Mouse (Mus musculus): ENCODE measurements at regions not wholly inside any gene's neighbourhood (a gene's known extent, or its start where the extent isn't known, plus 50 kb on each side); places are given as distances from the start of the nearest gene placed in this dataset.

DNA sequence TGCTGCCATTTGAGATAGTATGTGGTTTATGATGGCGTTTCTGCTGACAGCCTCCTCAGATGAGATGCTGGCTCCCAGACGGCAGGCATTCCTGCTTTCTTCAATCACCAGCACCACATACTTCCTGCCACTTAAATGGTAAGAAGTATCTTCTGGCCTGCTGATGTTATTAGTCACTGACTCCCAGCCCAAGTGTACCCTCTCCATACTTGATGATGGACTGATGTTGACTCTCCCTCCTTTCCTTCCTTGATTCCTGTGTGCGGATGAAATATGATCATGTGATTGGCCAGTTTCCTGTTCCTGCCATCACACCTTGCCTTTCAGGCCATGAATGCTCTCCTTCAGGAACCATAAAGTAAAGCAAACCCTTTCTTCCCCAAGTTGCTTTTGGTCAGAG lies 50.8 kb upstream of the Rpl10-ps3 start:
- no peak for DNase-seq (ENCODE audit: low read depth, low spot score)

DNA sequence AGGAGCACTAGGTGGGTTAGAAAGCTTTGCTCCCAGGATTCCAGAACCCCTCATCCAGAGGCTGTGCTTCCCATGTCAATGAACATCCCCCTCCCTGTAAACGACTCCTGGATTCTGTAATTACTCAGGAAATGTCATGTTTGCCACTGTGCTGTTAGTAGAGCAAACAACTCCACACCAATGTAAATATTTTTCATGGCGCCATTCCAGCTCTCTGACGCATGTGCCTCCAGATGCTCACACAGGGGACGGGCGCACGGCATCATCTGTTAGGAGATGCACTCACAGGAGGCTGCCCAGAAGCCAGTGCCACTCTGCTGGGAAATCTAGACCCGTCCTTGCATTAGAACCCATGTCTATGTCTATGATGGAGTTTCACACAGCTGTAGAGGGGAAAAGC lies 51.3 kb upstream of the Rpl10-ps3 start:
- DNase-seq (ENCODE audit: low read depth, low spot score) = no peak

- DNase-seq (ENCODE audit: low read depth, low spot score) = no peak
Measured at GRCm38 (mm10) chr9:50408396-50408795, 63.6 kb upstream of the Rpl10-ps3 start.

GRCm38 (mm10) chr9:50408845-50409244 lies 64.1 kb upstream of the Rpl10-ps3 start:
- no peak for DNase-seq (ENCODE audit: low read depth, low spot score)

- DNase-seq (ENCODE audit: low read depth, low spot score) = no peak
Measured at GRCm38 (mm10) chr9:50412986-50413385, 68.2 kb upstream of the Rpl10-ps3 start.

GRCm38 (mm10) chr9:50413514-50414335 lies 69.0 kb upstream of the Rpl10-ps3 start:
- DNase-seq (ENCODE audit: low read depth, low spot score) = no peak

DNA sequence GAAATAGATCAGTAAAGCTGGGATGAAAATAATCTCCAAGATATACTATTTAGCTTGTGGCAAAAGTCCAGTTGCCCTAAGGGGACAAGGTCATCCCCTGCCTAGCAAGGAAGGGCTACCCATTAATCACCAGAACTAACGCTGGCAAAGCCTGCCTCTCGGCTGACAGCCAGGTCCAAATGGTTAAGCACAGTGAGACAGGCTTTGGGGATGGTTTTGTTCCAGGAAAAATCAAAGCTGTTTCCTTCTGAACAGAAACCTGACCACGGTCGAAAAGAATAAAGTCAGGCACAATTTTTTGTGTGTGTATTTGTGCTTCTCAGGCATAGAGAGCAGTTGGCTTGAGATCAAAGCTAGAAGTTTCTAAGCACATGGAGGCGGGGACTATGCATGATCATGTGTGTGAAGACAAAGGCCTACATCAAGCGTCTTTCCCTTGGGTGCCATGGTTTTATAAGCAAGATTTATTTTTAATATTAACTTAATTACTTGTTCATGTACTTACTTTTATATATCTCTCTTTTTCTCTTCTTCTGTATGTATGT lies 70.1 kb upstream of the Rpl10-ps3 start:
- DNase-seq (ENCODE audit: low read depth, low spot score) = no peak

DNA sequence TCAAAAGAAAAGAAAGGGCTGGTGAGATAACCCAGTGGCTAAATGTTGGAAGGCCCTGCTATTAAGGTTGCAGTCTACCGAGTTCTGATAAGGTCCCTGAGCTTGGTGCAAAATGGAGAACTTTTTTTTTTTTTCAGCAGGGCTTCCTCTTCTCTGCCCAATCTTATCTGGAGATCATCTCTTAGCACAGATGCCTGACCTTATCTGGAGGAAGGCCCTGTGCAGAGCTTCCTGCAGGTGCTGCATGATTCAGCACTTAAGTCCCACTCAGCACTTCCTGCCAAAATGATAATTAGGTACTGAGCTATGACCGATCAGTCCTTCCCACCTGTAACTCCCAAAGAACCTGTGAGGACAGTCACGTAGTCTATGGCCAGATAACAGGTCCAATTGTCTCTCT lies 71.9 kb upstream of the Rpl10-ps3 start:
- DNase-seq (ENCODE audit: low read depth, low spot score) = no peak

- peak; percentile 81 for DNase-seq (ENCODE audit: low read depth, low spot score)
Measured at GRCm38 (mm10) chr9:50421061-50421460, 73.3 kb upstream of the Plet1 start.

DNA sequence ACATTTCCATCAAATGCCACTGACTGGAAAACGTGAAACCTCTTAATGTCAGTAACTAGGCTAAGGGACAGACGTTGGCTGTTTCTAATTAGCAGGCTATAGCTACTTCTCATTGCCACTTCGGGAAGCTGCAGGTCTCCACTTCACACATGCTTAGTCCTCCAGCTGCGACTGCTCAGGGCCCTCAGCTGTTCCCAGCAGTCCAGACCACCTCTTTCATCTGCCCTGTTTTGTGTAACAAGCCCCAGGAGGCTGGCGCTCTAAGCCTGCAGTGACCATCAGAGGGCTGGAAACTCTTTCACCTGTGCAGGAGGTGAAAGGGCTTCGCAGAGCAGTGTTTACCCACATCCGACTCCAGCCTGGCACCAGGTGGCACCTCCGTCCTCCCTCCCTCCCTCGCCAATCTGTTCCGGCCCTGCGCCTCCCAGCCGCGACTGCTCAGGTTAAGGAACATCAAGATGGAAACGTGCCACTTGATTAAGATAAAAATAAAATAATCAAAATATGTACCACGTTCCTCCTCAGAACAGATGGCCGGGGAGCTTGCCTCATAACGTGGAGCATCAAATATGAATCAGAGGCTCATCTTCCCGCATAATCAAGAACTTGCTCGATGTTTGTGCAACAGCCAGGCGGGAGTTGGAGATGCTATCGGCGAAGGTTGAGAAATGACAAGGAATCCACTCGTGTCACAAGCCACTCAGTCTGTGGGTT lies 72.6 kb upstream of the Plet1 start:
- DNase-seq (ENCODE audit: low read depth, low spot score) = no peak

DNA sequence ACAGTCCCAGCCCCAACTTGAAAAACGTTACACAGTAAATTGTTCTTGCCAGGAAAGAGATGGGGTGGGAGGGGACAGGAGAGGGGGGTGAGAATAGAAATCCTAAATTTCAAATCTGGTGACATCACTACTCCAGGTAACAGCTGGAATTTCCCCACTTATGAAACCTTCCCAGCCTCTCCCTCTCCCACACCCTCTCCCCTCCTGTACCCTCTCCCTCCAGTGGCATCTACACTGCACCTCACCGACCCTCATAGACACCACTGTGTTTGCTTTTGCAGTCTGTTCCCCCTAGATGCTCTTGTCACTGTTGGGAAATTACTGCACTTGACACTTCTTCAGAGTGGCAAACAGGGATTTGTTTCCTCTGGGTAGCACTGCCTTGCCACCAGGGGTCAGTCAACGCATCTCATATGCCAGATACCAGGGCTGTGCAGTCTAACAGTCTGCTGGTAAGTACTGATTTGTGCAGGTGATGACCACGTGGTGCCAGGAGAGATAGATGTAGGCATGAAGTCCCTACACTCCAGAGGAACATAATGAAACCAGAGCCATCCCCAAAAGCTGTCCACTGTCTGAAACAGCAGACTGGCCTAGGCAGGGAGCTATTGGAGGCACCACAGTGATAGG lies 68.3 kb upstream of the Plet1 start:
- peak; percentile 35 for DNase-seq (ENCODE audit: low read depth, low spot score)

DNA sequence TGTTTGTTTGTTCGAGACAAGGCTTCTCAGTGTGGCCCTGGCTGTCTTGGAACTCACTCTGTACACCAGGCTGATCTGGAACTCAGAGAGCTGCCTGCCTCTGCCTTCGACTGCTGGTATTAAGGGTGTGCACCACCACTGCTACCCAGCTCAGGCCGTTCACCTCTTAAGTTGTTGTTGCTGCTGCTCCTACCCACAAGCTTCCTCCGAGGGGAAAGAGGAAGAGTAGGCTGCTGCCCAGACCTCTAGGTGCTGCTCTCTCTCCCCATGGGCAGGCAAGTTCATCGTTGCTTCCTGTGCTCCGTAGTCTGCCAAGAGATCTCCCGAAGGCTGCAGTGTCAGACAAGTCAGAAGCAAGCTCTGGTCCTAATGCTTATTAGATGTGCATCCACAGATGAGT lies 64.2 kb upstream of the Plet1 start:
- DNase-seq (ENCODE audit: low read depth, low spot score) = no peak

DNA sequence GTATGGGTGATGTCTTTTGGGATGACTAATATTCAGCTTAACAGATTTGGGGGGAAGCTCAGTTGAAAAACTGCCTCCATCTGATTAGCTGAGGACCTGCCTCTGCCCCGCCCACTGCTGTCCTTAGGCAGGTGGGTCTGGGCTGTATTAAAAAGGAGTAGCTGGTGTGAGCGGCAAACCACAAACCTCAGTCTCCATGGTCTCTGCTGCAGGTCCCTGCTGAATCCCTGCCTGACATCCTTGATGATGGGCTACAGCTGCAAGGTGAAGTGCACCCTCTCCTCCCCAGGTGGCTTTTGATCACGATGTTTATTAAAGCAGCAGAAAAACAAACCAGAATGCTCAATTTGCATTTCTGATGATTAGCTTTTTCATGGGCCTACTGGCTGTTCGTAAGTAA lies 60.8 kb upstream of the Plet1 start:
- DNase-seq (ENCODE audit: low read depth, low spot score) = no peak

DNA sequence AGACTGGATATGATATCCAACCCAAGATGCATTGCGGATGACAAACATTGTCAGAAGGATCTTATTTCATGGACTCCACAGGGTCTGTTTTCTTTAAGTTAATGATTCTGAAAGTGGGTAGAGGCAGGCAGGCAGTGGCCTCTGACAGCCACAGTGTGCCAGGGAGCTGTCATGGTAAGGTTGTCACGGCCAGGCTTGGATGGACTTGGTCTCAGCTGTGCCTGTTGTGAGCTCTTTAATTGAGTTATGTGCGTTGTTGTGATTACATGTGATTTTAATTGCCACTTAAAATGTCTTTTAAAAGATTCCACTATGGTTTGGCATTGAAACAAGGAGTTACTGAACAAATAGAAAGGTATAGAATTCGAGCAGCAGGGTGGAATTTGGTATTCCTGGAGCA lies 60.3 kb upstream of the Plet1 start:
- DNase-seq (ENCODE audit: low read depth, low spot score) = no peak

GRCm38 (mm10) chr9:50437830-50438722 lies 56.2 kb upstream of the Plet1 start:
- peak; percentile 88 for DNase-seq (ENCODE audit: low read depth, low spot score)

DNA sequence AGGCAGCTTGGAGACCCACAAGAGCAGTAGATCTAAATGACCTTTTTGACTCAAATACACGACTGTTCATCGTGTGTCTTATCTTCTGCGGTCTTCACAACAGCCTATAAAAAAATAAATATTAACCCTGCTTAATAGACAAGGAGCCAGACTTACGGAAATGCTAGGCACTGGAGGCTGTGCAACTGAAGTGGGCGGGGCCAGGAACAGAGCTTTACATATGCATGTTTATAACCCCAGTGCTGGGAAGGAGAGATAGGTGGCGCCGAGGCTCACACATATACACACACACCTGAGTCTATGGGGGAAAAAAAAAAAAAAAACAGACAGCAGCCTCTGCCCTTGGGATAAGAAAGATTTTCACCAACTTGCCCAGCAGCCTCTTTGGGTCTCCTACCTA lies 55.6 kb upstream of the Plet1 start:
- DNase-seq (ENCODE audit: low read depth, low spot score) = peak; percentile 36

GRCm38 (mm10) chr9:50440222-50440621 lies 54.1 kb upstream of the Plet1 start:
- DNase-seq (ENCODE audit: low read depth, low spot score) = peak; percentile 60

GRCm38 (mm10) chr9:50440689-50441088 lies 53.6 kb upstream of the Plet1 start:
- no peak for DNase-seq (ENCODE audit: low read depth, low spot score)

- peak; percentile 77 for DNase-seq (ENCODE audit: low read depth, low spot score)
Measured at GRCm38 (mm10) chr9:50443708-50444463, 50.4 kb upstream of the Plet1 start.
